Mouse (Mus musculus) heart, embryonic 16.5 days (tissue): ENCODE measurements around the gene Hoxb6. TPM values are rescaled to one million over a fixed set of nuclear protein-coding genes. Genes with fewer than 3 reads are reported as not detected.

Experiments used
- ATAC-seq: fragments of 200-750 bp; cut with Nextera tagmentation; replicated peaks from 2 replicates; pipeline ENCODE4 v1.8.0; 2017; ENCODE audit warnings: moderate number of reproducible peaks; ENCODE audit not compliant: insufficient read depth, low FRiP score; ENCODE audit errors: extremely low read depth
- H3K27ac ChIP-seq: fragments of 300-500 bp; sonication (generic); 2 replicates; pipeline ENCODE4 v1.5.1; 2014; ENCODE audit warnings: mild to moderate bottlenecking, low read length, control low read depth, moderate library complexity
- H3K27me3 ChIP-seq: fragments of 300-500 bp; sonication (generic); 2 replicates; pipeline ENCODE4 v1.6.1; 2014; ENCODE audit warnings: low read length, mixed read lengths; ENCODE audit not compliant: control insufficient read depth, insufficient read depth
- H3K36me3 ChIP-seq: fragments of 300-500 bp; sonication (generic); 2 replicates; pipeline ENCODE4 v1.6.1; 2014; ENCODE audit not compliant: control insufficient read depth, insufficient read depth
- H3K4me1 ChIP-seq: fragments of 300-500 bp; sonication (generic); 2 replicates; pipeline ENCODE4 v1.6.1; 2014; ENCODE audit warnings: low read length, mixed read lengths; ENCODE audit not compliant: control insufficient read depth, insufficient read depth
- H3K4me2 ChIP-seq: fragments of 300-500 bp; sonication (generic); 2 replicates; pipeline ENCODE4 v1.6.1; 2014; ENCODE audit warnings: low read depth, mild to moderate bottlenecking, control low read depth, low read length
- H3K4me3 ChIP-seq: fragments of 300-500 bp; sonication (generic); 2 replicates; pipeline ENCODE4 v1.5.1; 2014; ENCODE audit warnings: mild to moderate bottlenecking, control low read depth, low read length
- H3K9ac ChIP-seq: fragments of 300-500 bp; sonication (generic); 2 replicates; pipeline ENCODE4 v1.6.1; 2014; ENCODE audit warnings: low read length, control low read depth
- H3K9me3 ChIP-seq: fragments of 300-500 bp; sonication (generic); replicated peaks from 2 replicates; pipeline ENCODE4 v1.6.1; 2016; ENCODE audit warnings: low read length; ENCODE audit not compliant: control insufficient read depth
- WGBS: fragments of 180-500 bp; shearing (Covaris S2); extraction: QIAGEN DNeasy Blood & Tissue Kit; methylation state at CpG from one replicate; pipeline ENCODE4 v1.1.7; 2014; 5-methylcytosine and 5-hydroxymethylcytosine counted together
- polyA plus RNA-seq: library from polyadenylated mRNA; unstranded; fragments of >200 nt; fragmentation: Nextera tagmentation; extraction: Ambion mirVana; gene quantifications from 2 replicates; pipeline ENCODE4 v1.2.1, GENCODE M21; 2015

Hoxb6 gene
- polyA plus RNA-seq, 1 experiment from 2014 or later, result not detected

DNA sequence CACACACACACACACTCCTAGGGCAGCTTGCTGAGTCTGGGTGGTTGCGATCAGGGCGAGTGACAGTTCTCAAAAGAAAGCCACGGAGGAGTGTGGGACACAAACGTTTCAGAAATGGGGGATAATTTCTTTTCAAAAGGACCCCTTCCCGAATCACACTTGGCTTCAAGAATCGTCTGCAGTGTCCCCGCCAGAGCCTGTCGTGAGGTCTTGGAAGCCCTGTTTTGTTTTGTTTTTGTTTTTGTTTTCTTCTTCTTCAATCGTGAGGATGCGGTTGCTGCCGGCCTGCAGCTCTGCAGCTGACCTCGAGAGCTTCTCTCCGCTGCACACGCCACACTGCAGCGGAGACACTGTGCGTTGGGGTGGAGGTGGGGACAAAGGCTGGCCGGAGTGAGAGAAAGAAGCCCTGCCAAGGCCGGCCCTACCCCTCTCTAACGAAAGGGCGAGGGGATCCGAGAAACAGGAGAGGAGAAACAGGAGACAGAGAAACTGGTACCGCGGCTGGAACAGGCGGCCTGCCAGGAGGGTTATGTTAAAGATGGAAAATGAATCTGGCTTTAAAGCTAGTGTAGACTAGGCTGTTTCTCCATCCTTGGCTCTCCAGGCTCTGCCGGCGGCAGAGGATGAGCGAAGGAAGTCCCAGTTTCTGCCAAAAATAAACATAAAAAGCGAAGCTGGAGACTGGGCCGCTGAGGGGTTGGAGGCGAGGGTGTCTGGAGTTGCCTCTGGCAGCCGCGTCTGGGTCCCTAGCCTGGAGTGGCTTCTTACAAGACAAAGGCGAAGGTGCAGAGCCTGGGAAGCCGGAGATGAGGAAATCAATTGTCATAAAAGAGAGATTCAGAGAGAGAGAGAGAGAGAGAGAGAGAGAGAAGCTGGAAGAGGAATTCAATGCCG is 14.9 kb upstream of the Hoxb6 start:
- Histone ChIP-seq H3K27ac (no peak overlapping the region), H3K9ac (no peak overlapping the region), H3K9me3 (no peaks in the 10 kb centered on the region), H3K4me2 (no peak overlapping the region), H3K36me3 (no peaks in the 10 kb centered on the region), H3K4me1 (no peaks in the 10 kb centered on the region), H3K4me3 (no peak overlapping the region), H3K27me3 (peaks cover 94% of the 10 kb centered on the region)
- ATAC-seq, result no peak
- 3% methylated on average over 35 of the region's 35 CpGs for WGBS

DNA sequence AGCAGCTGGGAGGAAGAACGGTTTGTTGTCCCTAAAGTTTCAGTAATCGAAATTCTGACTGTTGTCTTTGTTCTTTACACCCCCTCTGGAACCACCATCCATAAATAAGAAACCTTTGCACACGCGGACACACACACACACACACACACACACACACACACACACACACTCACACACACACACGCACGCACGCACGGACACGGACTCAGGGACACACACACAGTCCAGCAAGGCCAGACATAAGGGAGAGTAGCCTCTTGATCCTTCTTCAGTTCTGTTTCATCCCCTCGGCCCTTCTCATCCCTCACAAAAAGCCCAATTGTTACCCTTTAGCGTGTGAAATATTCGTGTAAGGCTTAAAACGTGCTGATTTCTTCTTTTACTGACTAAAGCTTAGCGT is 14.0 kb upstream of the Hoxb6 start:
- WGBS, result 27% methylated on average over 14 of the region's 14 CpGs
- ATAC-seq, result no peak
- Histone ChIP-seq H3K27ac (no peak overlapping the region), H3K4me2 (no peak overlapping the region), H3K4me1 (no peaks in the 10 kb centered on the region), H3K36me3 (no peaks in the 10 kb centered on the region), H3K27me3 (peaks cover 92% of the 10 kb centered on the region), H3K4me3 (no peak overlapping the region), H3K9me3 (no peaks in the 10 kb centered on the region), H3K9ac (no peak overlapping the region)

GRCm38 (mm10) chr11:96278773-96279172 is 13.5 kb upstream of the Hoxb6 start:
- WGBS, result under 1% methylated on average over 9 of the region's 9 CpGs
- Histone ChIP-seq H3K36me3 (no peaks in the 10 kb centered on the region), H3K4me2 (no peak overlapping the region), H3K4me3 (no peak overlapping the region), H3K9me3 (no peaks in the 10 kb centered on the region), H3K27me3 (peaks cover 92% of the 10 kb centered on the region), H3K27ac (no peak overlapping the region), H3K9ac (no peak overlapping the region), H3K4me1 (peaks cover under 1% of the 10 kb centered on the region)
- peak; percentile 67; the same call in 1 of the 2 replicates for ATAC-seq

GRCm38 (mm10) chr11:96279421-96280233 is 12.6 kb upstream of the Hoxb6 start:
- Histone ChIP-seq H3K9me3 (no peaks in the 10 kb centered on the region), H3K4me1 (peaks cover 5% of the 10 kb centered on the region), H3K4me3 (no peak overlapping the region), H3K9ac (no peak overlapping the region), H3K36me3 (no peaks in the 10 kb centered on the region), H3K4me2 (no peak overlapping the region), H3K27ac (no peak overlapping the region), H3K27me3 (peaks cover 88% of the 10 kb centered on the region)
- WGBS, result 4% methylated on average over 31 of the region's 31 CpGs
- ATAC-seq, result no peak

DNA sequence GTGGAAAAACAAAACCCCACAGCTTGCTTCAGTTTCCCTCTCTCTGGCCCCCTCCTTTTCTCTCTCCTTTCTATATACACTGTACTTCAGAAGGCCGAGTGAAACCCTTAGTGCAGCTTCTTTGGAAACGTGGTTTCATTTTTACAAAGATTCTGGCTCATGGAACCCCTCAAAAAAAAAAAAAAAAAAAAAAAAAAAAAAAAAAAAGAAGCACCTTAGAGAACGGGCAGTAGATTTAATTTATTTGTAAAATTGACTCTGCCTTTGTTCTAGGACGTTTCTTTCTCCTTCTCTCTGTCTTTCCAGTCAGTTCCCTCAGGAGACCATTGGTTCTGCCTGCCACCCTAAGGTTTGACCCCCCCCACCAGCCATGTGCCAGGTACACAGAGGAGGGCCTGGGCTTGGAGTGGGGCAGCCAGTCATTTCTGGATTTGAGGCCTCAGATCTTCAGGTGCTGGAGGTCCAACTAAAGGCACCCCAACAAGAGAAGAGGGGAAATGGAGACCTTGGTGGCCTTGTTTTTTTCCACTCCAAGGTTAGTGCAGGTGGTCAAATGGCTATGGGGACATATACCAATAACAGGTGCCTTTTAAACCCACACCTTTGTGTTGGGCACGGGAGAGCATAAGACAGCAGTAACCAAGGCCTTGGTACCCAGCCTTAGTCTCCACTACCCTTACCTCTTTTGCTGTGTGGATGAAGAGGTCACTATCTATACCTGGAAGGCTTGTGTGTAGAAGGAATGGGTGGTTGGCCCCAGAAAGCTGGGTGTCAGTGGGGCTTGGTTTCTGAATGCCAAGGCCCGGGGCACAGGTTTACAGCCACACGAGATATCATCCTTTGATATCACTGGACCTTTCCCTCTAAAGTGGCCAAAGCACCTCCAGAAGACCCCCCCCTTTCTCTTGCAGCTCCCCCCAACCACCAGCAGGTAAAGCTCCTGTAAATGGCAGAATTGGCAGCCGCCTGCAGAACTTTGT is 11.6 kb upstream of the Hoxb6 start:
- H3K4me1 ChIP-seq, result peaks cover 5% of the 10 kb centered on the region
- ATAC-seq, result no peak
- no peak overlapping the region for H3K4me2 ChIP-seq
- no peak overlapping the region for H3K27ac ChIP-seq
- no peaks in the 10 kb centered on the region for H3K9me3 ChIP-seq
- 13% methylated on average over 8 of the region's 8 CpGs for WGBS
- H3K4me3 ChIP-seq, result no peak overlapping the region
- H3K9ac ChIP-seq, result no peak overlapping the region
- H3K36me3 ChIP-seq, result no peaks in the 10 kb centered on the region
- H3K27me3 ChIP-seq, result peaks cover 87% of the 10 kb centered on the region

- WGBS, result 6% methylated on average over 18 of the region's 18 CpGs
- no peak for ATAC-seq
- peaks cover 5% of the 10 kb centered on the region for H3K4me1 ChIP-seq
- no peaks in the 10 kb centered on the region for H3K9me3 ChIP-seq
- H3K27me3 ChIP-seq, result peaks cover 87% of the 10 kb centered on the region
- H3K4me2 ChIP-seq, result no peak overlapping the region
- H3K9ac ChIP-seq, result no peak overlapping the region
- H3K36me3 ChIP-seq, result no peaks in the 10 kb centered on the region
- H3K4me3 ChIP-seq, result no peak overlapping the region
- no peak overlapping the region for H3K27ac ChIP-seq
These were observed 10.9 kb upstream of the Hoxb6 start for GRCm38 (mm10) chr11:96281396-96281795.

DNA sequence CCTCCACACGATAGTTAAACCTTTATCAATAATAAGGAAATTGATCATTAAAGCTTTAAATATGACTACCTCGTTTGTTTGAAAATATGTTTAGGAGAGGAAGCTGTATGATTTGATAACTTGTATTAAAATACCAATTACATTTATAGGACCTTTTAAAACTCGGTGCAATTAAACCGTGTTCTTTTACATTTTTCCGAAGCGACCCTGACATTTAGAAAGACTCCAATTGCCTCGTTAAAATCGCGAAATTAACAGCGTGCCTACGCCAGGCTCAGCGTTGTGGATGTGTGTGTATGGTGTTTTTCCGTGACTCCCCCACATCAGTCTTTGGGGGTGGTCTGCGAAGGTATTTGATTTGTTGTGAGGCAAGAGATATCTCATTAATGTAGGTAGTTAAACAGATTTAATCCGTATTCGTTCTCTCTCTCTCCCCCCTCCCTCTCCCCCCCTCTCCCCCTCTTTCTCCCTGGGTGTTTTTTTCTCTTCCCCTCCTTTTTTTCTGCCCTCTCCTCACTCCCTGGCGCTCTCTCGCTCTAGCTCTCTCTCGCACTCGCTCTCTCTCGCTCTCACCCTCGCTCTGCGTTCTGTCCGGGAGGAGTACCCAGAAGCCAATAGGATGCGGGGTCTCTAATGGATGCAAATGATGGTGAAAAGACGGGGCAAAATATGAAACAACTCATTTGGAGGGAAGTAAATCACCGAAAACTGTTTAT is 10.3 kb upstream of the Hoxb6 start, which contains the start of gene Hoxb8:
Hoxb8 (plus strand) TSS at position 51 of the 716 bp plus-strand sequence.
- peaks cover 5% of the 10 kb centered on the region for H3K4me1 ChIP-seq
- no peak within 1 kb of the TSS for H3K4me3 ChIP-seq
- no peaks in the 10 kb centered on the region for H3K36me3 ChIP-seq
- peaks cover 88% of the 10 kb centered on the region for H3K27me3 ChIP-seq
- WGBS, result 1% methylated on average over 27 of the region's 27 CpGs
- no peak within 1 kb of the TSS for H3K4me2 ChIP-seq
- no peak within 1 kb of the TSS for H3K27ac ChIP-seq
- H3K9ac ChIP-seq, result no peak within 1 kb of the TSS
- ATAC-seq, result no peak
- H3K9me3 ChIP-seq, result no peaks in the 10 kb centered on the region
